Mouse (Mus musculus): ENCODE measurements at regions not wholly inside any gene's neighbourhood (a gene's known extent, or its start where the extent isn't known, plus 50 kb on each side); places are given as distances from the start of the nearest gene placed in this dataset.

- TF ChIP-seq MYC (IDR thresholded peaks at IDR 0.05; ENCODE audit: low read depth, low read length) (no peak), CTCF (conservative IDR thresholded peaks at IDR 0.05 in 1 of 2, IDR thresholded peaks at IDR 0.05 in 1 of 2; ENCODE audit: low read depth in 2 of 2, low read length in 2 of 2) (no peak), SIN3A (IDR thresholded peaks at IDR 0.05; ENCODE audit: low read length) (no peak), SMC3 (IDR thresholded peaks at IDR 0.05; ENCODE audit: low read depth, low read length) (no peak), ZKSCAN1 (IDR thresholded peaks at IDR 0.05; ENCODE audit: borderline replicate concordance, low read depth, low read length) (no peak)
Observed at GRCm38 (mm10) chr11:26962928-26963667, 369.3 kb upstream of the Vrk2 start.

All from CH12.LX (cell line).